Mouse (Mus musculus) stomach, postnatal 0 days (tissue): Measurements from ENCODE around the gene Pbx2. TPM values are rescaled to one million over a fixed set of nuclear protein-coding genes. Genes with fewer than 3 reads are reported as not detected.

Source experiments
- ATAC-seq: fragments of 200-750 bp; cut with Nextera tagmentation; 2 replicates; pipeline ENCODE4 v1.8.0; 2017; ENCODE audit not compliant: low FRiP score, low TSS enrichment
- DNase-seq: peaks from one replicate; pipeline ENCODE4 v3.0.0-alpha.2; 2016; ENCODE audit warnings: low spot score
- H3K27ac ChIP-seq: fragments of 300-500 bp; sonication (generic); replicated peaks from 2 replicates; pipeline ENCODE4 v1.5.1; 2014; ENCODE audit warnings: mild to moderate bottlenecking, control low read depth
- H3K27me3 ChIP-seq: fragments of 300-500 bp; sonication (generic); 2 replicates; pipeline ENCODE4 v1.6.1; 2014; ENCODE audit warnings: low read length; ENCODE audit not compliant: control insufficient read depth, insufficient read depth
- H3K36me3 ChIP-seq: fragments of 300-500 bp; sonication (generic); 2 replicates; pipeline ENCODE4 v1.6.1; 2014; ENCODE audit warnings: low read length, mixed read lengths; ENCODE audit not compliant: control insufficient read depth, insufficient read depth
- H3K4me1 ChIP-seq: fragments of 300-500 bp; sonication (generic); replicated peaks from 2 replicates; pipeline ENCODE4 v1.6.1; 2014; ENCODE audit warnings: antibody characterized with exemption; ENCODE audit not compliant: control insufficient read depth, insufficient read depth
- H3K4me2 ChIP-seq: fragments of 300-500 bp; sonication (generic); replicated peaks from 2 replicates; pipeline ENCODE4 v1.6.1; 2014; ENCODE audit warnings: low read depth, mild to moderate bottlenecking, control low read depth, moderate library complexity
- H3K4me3 ChIP-seq: fragments of 300-500 bp; sonication (generic); 2 replicates; pipeline ENCODE4 v1.5.1; 2014; ENCODE audit warnings: low read depth, low read length, control low read depth
- H3K9ac ChIP-seq: fragments of 300-500 bp; sonication (generic); 2 replicates; pipeline ENCODE4 v1.6.1; 2014; ENCODE audit warnings: mild to moderate bottlenecking, low read length, control low read depth, mixed read lengths
- H3K9me3 ChIP-seq: fragments of 300-500 bp; sonication (generic); 2 replicates; pipeline ENCODE4 v1.6.1; 2016; ENCODE audit warnings: low read length; ENCODE audit not compliant: control insufficient read depth
- CTCF ChIP-seq: IDR thresholded peaks from 2 replicates; pipeline ENCODE4 v1.5.1; 2016; ENCODE audit warnings: antibody characterized with exemption, low read depth, mild to moderate bottlenecking, moderate library complexity
- EP300 ChIP-seq: optimal IDR thresholded peaks from 2 replicates; pipeline ENCODE3; 2016; ENCODE audit warnings: antibody characterized with exemption
- WGBS: fragments of 180-500 bp; shearing (Covaris S2); extraction: QIAGEN DNeasy Blood & Tissue Kit; methylation state at CpG from one replicate; pipeline ENCODE4 v1.1.7; 2014; 5-methylcytosine and 5-hydroxymethylcytosine counted together
- polyA plus RNA-seq: library from polyadenylated mRNA; unstranded; fragments of >200 nt; fragmentation: Nextera tagmentation; extraction: Ambion mirVana; gene quantifications from 2 replicates; pipeline ENCODE4 v1.2.1, GENCODE M21; 2015

Pbx2 gene
- polyA plus RNA-seq, 1 experiment from 2014 or later: 4.3 TPM

DNA sequence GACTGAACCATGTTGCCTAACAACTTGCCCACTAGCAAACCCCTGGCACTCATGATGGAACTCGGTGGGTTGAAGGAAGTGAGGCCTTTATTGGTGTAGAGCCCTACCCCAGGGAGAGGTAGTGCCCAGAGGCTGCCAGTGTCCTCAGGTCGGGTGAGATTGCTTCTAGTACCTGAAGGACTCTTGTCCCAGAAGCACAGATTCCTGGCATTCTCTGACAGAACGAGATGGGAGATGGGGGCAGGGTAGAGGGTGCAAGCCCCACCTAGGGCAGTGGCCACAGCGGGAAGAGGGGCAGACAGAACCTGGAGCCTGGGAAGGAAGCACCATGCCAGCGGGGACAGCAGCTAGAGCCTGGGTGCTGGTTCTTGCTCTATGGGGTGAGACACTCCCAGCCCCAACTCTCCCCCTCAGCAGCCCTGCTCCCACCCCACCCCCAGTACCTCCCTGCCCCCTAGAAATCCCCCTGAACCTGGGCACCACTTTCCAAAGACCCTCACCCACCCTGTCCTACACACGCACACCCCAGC is 6.6 kb downstream of the Pbx2 start, which contains the start of gene Ager:
Ager (plus strand) TSS at position 297 of the 530 bp plus-strand sequence.
- Histone ChIP-seq H3K9me3 (no peaks in the 10 kb centered on the region), H3K27ac (no peak within 1 kb of the TSS; the same call in 1 of the 2 replicates), H3K27me3 (no peaks in the 10 kb centered on the region), H3K36me3 (peaks cover 15% of the 10 kb centered on the region), H3K4me1 (no peaks in the 10 kb centered on the region; the same call in 1 of the 2 replicates), H3K4me3 (no peak within 1 kb of the TSS), H3K4me2 (no peak within 1 kb of the TSS; the same call in 1 of the 2 replicates), H3K9ac (peak within 1 kb of the TSS; percentile 31; the same call in 1 of the 2 replicates)
- DNase-seq (no peak), ATAC-seq (no peak)
- TF ChIP-seq EP300 (no peak), CTCF (no peak)
- 5% methylated on average over 5 of the region's 6 CpGs for WGBS

DNA sequence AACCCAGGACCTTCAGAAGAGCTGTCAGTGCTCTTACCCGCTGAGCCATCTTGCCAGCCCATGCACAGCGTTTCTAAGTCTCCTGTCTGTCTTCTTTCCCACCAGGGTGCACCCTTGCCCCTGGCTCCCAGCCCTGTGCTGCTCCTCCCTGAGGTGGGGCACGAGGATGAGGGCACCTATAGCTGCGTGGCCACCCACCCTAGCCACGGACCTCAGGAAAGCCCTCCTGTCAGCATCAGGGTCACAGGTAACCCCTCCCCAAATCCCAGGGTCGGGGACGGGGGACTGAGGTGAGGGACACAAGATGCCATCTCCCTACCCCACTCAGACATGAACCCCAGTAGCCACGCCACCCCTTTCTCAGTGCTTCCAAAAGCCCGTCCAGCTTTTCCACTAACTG is 8.8 kb downstream of the Pbx2 start:
- DNase-seq: no peak
- no peak overlapping the region for H3K9ac ChIP-seq
- peaks cover 12% of the 10 kb centered on the region for H3K36me3 ChIP-seq
- no peaks in the 10 kb centered on the region for H3K9me3 ChIP-seq
- WGBS: 67% methylated on average over 9 of the region's 9 CpGs
- no peak for TF ChIP-seq CTCF
- TF ChIP-seq EP300: no peak
- H3K27me3 ChIP-seq: no peaks in the 10 kb centered on the region
- H3K4me1 ChIP-seq: no peaks in the 10 kb centered on the region
- no peak overlapping the region for H3K27ac ChIP-seq
- H3K4me2 ChIP-seq: no peak overlapping the region
- no peak for ATAC-seq
- no peak overlapping the region for H3K4me3 ChIP-seq

DNA sequence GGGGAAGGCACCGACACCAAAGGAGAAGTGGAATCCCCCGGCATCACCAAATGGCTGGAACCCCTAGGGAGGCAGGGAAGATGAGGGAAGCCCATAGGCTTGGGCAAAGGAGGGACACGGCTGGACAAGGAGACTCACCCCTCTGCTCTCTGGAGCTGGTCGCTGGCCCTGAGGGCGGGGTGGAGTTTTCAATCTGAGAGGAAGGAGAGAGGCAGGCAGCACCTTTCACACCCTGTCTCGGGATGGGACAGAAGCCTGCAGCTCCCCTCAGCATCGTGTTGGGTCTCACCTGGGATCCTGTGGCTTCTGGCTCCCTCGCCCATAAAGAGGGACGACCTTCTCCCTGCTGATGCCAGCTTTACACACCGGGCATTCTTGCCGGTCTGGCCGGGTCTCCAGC is 10.7 kb downstream of the Pbx2 start:
- no peak for TF ChIP-seq CTCF
- no peak for TF ChIP-seq EP300
- WGBS: 75% methylated on average over 12 of the region's 12 CpGs
- Histone ChIP-seq H3K9me3 (no peaks in the 10 kb centered on the region), H3K9ac (no peak overlapping the region), H3K27me3 (no peaks in the 10 kb centered on the region), H3K4me2 (no peak overlapping the region), H3K4me1 (0 out of 2 replicates have a peak, but pooled peaks cover 3% of the 10 kb centered on the region), H3K4me3 (no peak overlapping the region), H3K27ac (no peak overlapping the region), H3K36me3 (peaks cover 8% of the 10 kb centered on the region)
- DNase-seq (no peak), ATAC-seq (no peak)

DNA sequence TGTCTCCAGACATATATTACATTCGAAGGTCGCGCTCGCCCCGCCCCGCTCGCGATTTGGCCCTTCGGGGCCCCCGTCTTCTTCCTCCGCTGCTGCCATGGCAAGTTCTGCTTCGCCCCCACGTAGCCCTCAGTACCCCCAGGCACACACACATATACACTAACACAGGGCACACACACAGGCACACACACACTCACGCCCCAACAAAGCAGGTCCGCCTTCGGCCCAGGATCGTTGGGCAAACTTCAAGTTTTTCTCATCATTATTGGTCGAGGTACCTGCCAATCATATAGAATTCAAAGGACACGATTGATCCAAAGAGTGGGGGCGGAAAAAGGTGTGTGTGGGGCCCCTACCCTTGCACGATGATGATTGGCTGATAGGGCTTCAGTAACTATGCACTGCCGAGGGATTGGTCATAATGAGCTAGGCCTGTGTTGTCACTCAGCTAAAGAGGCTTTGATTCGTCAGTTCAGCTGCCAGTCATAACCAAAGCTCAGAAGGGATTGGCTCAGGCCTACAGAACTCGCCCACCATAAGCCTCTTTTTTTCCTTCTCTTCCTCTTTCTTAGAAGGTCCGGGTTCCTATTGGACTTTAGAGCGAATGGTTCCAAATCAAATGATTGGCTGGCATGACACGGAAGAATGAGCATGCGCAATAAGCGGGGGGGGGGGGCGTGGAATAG is 12.5 kb downstream of the Pbx2 start, which contains the start of gene Rnf5:
Rnf5 (minus strand) TSS at position 316 of the 686 bp plus-strand sequence.
- Histone ChIP-seq H3K4me3 (peak within 1 kb of the TSS; percentile 62), H3K9me3 (no peaks in the 10 kb centered on the region), H3K36me3 (peaks cover 8% of the 10 kb centered on the region), H3K9ac (peak within 1 kb of the TSS; percentile 66), H3K4me1 (0 out of 2 replicates have a peak, but pooled peaks cover 3% of the 10 kb centered on the region), H3K27ac (peak within 1 kb of the TSS; percentile 93), H3K4me2 (peak within 1 kb of the TSS; percentile 88), H3K27me3 (no peaks in the 10 kb centered on the region)
- ATAC-seq (peak; percentile 93), DNase-seq (peak; percentile 99)
- TF ChIP-seq CTCF (no peak), EP300 (peak; percentile 97)
- WGBS: under 1% methylated on average over 30 of the region's 30 CpGs

DNA sequence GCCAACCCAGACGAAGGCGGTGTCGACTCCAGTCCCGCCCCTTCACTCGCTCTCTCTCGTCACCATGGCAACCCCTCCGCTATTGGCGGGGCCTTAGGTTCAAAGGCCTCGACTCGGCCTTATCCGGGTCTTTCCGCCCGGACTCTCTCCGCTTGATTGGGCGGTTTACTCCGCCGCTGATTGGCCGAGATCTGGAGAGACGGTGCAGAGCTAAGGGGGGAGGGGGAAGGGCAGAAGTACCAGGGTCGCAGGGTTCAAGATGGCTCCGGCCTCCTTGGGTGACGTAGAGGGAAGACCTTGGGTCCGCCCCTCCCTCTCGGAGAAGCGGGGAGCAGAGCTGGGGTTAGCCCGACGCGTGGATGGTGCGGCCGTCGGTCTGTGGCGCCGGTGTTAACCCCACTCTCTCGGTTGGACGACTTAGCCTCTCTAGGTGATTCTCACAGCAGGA is 13.0 kb downstream of the Pbx2 start, which contains the start of gene Agpat1:
Agpat1 (plus strand) TSS at position 202 of the 448 bp plus-strand sequence.
- H3K4me3 ChIP-seq: peak within 1 kb of the TSS; percentile 89
- no peaks in the 10 kb centered on the region for H3K9me3 ChIP-seq
- peaks cover 8% of the 10 kb centered on the region for H3K36me3 ChIP-seq
- H3K27me3 ChIP-seq: no peaks in the 10 kb centered on the region
- peak within 1 kb of the TSS; percentile 66 for H3K9ac ChIP-seq
- under 1% methylated on average over 35 of the region's 35 CpGs for WGBS
- ATAC-seq: peak; percentile 87
- DNase-seq: no peak
- TF ChIP-seq CTCF: no peak
- TF ChIP-seq EP300: no peak
- H3K4me1 ChIP-seq: 0 out of 2 replicates have a peak, but pooled peaks cover 5% of the 10 kb centered on the region
- peak within 1 kb of the TSS; percentile 88 for H3K4me2 ChIP-seq
- H3K27ac ChIP-seq: peak within 1 kb of the TSS; percentile 93
